Mouse (Mus musculus): ENCODE data around the gene Cavin3. TPM values are rescaled to one million over a fixed set of nuclear protein-coding genes. Genes with fewer than 3 reads are reported as not detected.

Gene Cavin3
- polyA plus RNA-seq (2017; shearing (Covaris generic)): not detected

GRCm38 (mm10) chr7:105481505-105482411 lies at the start of gene Cavin3:
Gene Cavin3 (minus strand): TSS chr7:105482300.

Other genes with a start within 250 kb of the Cavin3 start
- gene Olfr688, start 194.2 kb downstream of the Cavin3 start, polyA plus RNA-seq (2017; shearing (Covaris generic)): not detected
- under 1 TPM; 0.04 to 0.47 TPM for gene Olfr689, start 171.1 kb downstream of the Cavin3 start, polyA plus RNA-seq (2017; shearing (Covaris generic))
- not detected for gene Olfr690, start 148.2 kb downstream of the Cavin3 start, polyA plus RNA-seq (2017; shearing (Covaris generic))
- 1 to 10 TPM in 1 of 2 experiments, under 1 TPM in 1; 0.08 to 2.0 TPM for gene Olfr691, start 140.0 kb downstream of the Cavin3 start, polyA plus RNA-seq (2017; shearing (Covaris generic))
- not detected for gene Olfr692, start 114.1 kb downstream of the Cavin3 start, polyA plus RNA-seq (2017; shearing (Covaris generic))
- gene Gm5901, start 107.3 kb downstream of the Cavin3 start, polyA plus RNA-seq (2017; shearing (Covaris generic)): not detected
- gene Fam160a2, start 82.2 kb downstream of the Cavin3 start, polyA plus RNA-seq (2017; shearing (Covaris generic)): 10 to 100 TPM; 36.7 to 58.5 TPM
- gene Cnga4, start 77.7 kb downstream of the Cavin3 start, polyA plus RNA-seq (2017; shearing (Covaris generic)): not detected
- under 1 TPM in 1 of 2 experiments, not detected in 1; 0.21 TPM for gene Cckbr, start 56.6 kb downstream of the Cavin3 start, polyA plus RNA-seq (2017; shearing (Covaris generic))
- gene Smpd1, start 72.1 kb upstream of the Cavin3 start, polyA plus RNA-seq (2017; shearing (Covaris generic)): 10 to 100 TPM; 34.0 to 40.5 TPM
- gene Apbb1, start 99.4 kb upstream of the Cavin3 start, polyA plus RNA-seq (2017; shearing (Covaris generic)): 10 to 100 TPM in 1 of 2 experiments, 1 to 10 TPM in 1; 6.6 to 10.5 TPM
- gene Hpx, start 117.8 kb upstream of the Cavin3 start, polyA plus RNA-seq (2017; shearing (Covaris generic)): under 1 TPM in 1 of 2 experiments, not detected in 1; 0.18 TPM
- gene Trim3, start 151.3 kb upstream of the Cavin3 start, polyA plus RNA-seq (2017; shearing (Covaris generic)): 10 to 100 TPM; 11.2 to 12.0 TPM
- gene Timm10b, start 157.8 kb upstream of the Cavin3 start, polyA plus RNA-seq (2017; shearing (Covaris generic)): 100 to 1,000 TPM; 181 to 212 TPM
- gene Arfip2, start 158.1 kb upstream of the Cavin3 start, polyA plus RNA-seq (2017; shearing (Covaris generic)): 10 to 100 TPM; 21.0 to 25.3 TPM
- 1 to 10 TPM; 4.6 to 8.9 TPM for gene Gm45799, start 158.3 kb upstream of the Cavin3 start, polyA plus RNA-seq (2017; shearing (Covaris generic))
- 1 to 10 TPM; 1.2 to 2.3 TPM for gene Dnhd1, start 168.5 kb upstream of the Cavin3 start, polyA plus RNA-seq (2017; shearing (Covaris generic))